Mouse (Mus musculus) forebrain, embryonic 11.5 days (tissue): Measurements from ENCODE around the gene Cend1. TPM values are rescaled to one million over a fixed set of nuclear protein-coding genes. Genes with fewer than 3 reads are reported as not detected.

Experiments
- ATAC-seq: fragments of 200-750 bp; cut with Nextera tagmentation; replicated peaks from 2 replicates; pipeline ENCODE4 v1.8.0; 2017; ENCODE audit warnings: moderate TSS enrichment; ENCODE audit not compliant: low FRiP score
- DNase-seq: peaks from one replicate; pipeline ENCODE4 v3.0.0-alpha.2; 2017; ENCODE audit warnings: low spot score
- H3K27ac ChIP-seq: fragments of 300-500 bp; sonication (generic); 2 replicates; pipeline ENCODE4 v1.5.1; 2014; ENCODE audit warnings: low read depth, low read length
- H3K27me3 ChIP-seq: fragments of 300-500 bp; sonication (generic); 2 replicates; pipeline ENCODE4 v1.6.1; 2014; ENCODE audit warnings: mild to moderate bottlenecking, low read length, mixed read lengths; ENCODE audit not compliant: control insufficient read depth, insufficient read depth
- H3K36me3 ChIP-seq: fragments of 300-500 bp; sonication (generic); 2 replicates; pipeline ENCODE4 v1.6.1; 2014; ENCODE audit warnings: mild to moderate bottlenecking, low read length, moderate library complexity, mixed read lengths; ENCODE audit not compliant: control insufficient read depth, insufficient read depth
- H3K4me1 ChIP-seq: fragments of 300-500 bp; sonication (generic); replicated peaks from 2 replicates; pipeline ENCODE4 v1.6.1; 2014; ENCODE audit warnings: low read length, mixed read lengths; ENCODE audit not compliant: control insufficient read depth, insufficient read depth
- H3K4me2 ChIP-seq: fragments of 300-500 bp; sonication (generic); 2 replicates; pipeline ENCODE4 v1.6.1; 2014; ENCODE audit warnings: low read depth, mild to moderate bottlenecking, low read length, moderate library complexity, mixed read lengths; ENCODE audit not compliant: severe bottlenecking
- H3K4me3 ChIP-seq: fragments of 300-500 bp; sonication (generic); 2 replicates; pipeline ENCODE4 v1.5.1; 2014; ENCODE audit warnings: low read depth, low read length
- H3K9ac ChIP-seq: fragments of 300-500 bp; sonication (generic); 2 replicates; pipeline ENCODE4 v1.6.1; 2014; ENCODE audit warnings: low read length
- H3K9me3 ChIP-seq: fragments of 300-500 bp; sonication (generic); 2 replicates; pipeline ENCODE4 v1.6.1; 2016; ENCODE audit warnings: low read length, mixed read lengths; ENCODE audit not compliant: control insufficient read depth
- WGBS: fragments of 180-500 bp; shearing (Covaris S2); extraction: QIAGEN DNeasy Blood & Tissue Kit; methylation state at CpG from one replicate; pipeline ENCODE4 v1.1.7; 2014; 5-methylcytosine and 5-hydroxymethylcytosine counted together
- polyA plus RNA-seq: library from polyadenylated mRNA; unstranded; fragments of >200 nt; fragmentation: Nextera tagmentation; extraction: Ambion mirVana; gene quantifications from 2 replicates; pipeline ENCODE4 v1.2.1, GENCODE M21; 2014

Cend1 gene
- polyA plus RNA-seq, 1 experiment from 2014 or later, result 4.1 TPM

DNA sequence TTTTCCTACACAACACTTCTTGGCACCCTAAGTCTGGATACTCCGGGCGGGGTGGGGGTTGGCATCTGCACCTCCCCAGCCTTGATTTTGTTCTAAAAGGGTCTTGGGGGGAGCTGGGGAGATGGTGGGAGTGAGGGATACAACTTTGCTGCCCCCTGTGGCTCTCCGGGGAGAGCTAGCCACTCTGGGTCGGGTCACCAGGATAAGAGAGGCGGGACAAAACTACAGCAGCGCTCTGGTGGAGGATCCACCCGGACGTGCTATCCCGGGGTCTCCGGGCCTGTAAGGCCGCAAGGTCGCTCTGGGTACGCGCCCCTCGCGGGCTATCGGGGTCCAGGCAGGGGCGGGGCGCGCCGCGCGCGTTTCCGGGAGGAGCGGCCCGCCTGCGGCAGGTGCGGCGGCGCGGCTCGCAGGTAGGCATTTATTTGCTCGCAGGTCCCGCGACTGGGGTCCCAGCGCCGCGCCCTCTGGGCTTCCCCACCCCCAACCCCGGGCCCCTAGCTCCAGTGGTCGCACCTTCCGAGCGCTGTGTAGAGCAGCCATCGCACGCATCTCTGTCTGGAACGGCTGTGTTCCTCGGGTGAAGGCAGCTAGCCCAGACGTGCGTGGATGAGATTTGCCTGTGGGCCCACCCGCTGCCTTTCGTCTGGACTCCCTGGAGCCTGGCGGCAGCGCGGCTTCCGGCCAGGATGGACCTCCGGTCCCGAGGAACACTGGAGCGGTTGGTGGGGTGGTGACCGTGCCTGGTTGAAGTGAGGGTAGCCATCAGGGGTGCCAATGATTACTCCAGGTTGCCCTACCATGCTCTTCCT is 32.4 kb upstream of the Cend1 start:
- H3K27me3 ChIP-seq, result peaks cover 60% of the 10 kb centered on the region
- peak overlapping the region; percentile 41 for H3K9ac ChIP-seq
- no peaks in the 10 kb centered on the region for H3K36me3 ChIP-seq
- ATAC-seq (no peak), DNase-seq (no peak)
- peak overlapping the region; percentile 29 for H3K4me3 ChIP-seq
- H3K4me2 ChIP-seq, result peak overlapping the region; percentile 50
- no peak overlapping the region for H3K27ac ChIP-seq
- H3K9me3 ChIP-seq, result no peaks in the 10 kb centered on the region
- WGBS, result 2% methylated on average over 59 of the region's 59 CpGs
- H3K4me1 ChIP-seq, result peaks cover 10% of the 10 kb centered on the region

DNA sequence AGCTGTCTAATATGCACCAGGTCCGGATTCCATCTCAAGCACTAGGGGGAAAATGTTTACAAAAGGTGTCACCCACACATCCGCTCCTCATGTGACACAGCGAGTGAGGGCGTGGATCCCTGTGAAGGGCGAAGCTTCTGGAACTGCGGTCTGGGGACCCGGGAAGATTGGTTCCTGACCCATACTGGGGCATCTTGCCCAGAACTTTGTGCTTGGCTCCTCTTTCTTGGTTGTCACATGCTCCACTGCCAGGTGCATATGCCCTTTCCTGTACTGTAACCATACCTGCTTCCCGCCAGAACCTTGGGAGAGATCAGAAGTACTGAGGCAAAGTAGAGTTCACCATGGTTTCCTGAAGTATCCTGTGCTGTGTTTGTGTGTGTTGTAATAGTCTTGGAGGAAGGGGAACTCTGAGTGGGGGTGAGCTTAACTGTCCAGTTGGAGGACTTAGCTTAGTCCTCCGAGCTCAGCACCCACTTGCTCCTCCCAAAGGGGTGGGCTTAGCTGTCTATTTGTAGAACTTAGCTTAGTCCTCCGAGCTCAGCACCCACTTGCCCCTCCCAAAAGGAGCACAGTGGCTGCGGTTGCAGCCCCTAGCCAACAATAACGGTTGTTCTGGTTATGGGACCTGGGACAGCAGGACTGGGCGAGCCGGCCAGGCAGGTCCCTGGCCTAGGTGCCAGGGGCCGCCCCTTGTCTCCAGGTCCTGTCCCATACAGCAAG is 31.3 kb upstream of the Cend1 start, which contains the start of gene Cracr2b:
Gene Cracr2b, plus strand, starts transcription at position 704 of the 723 bp plus-strand sequence.
- peak within 1 kb of the TSS; percentile 50 for H3K4me2 ChIP-seq
- peaks cover 51% of the 10 kb centered on the region for H3K27me3 ChIP-seq
- DNase-seq (no peak), ATAC-seq (no peak)
- H3K9me3 ChIP-seq, result no peaks in the 10 kb centered on the region
- peak within 1 kb of the TSS; percentile 29 for H3K4me3 ChIP-seq
- peaks cover 17% of the 10 kb centered on the region for H3K4me1 ChIP-seq
- 74% methylated on average over 15 of the region's 15 CpGs for WGBS
- H3K9ac ChIP-seq, result peak within 1 kb of the TSS; percentile 41
- H3K36me3 ChIP-seq, result no peaks in the 10 kb centered on the region
- no peak within 1 kb of the TSS for H3K27ac ChIP-seq

DNA sequence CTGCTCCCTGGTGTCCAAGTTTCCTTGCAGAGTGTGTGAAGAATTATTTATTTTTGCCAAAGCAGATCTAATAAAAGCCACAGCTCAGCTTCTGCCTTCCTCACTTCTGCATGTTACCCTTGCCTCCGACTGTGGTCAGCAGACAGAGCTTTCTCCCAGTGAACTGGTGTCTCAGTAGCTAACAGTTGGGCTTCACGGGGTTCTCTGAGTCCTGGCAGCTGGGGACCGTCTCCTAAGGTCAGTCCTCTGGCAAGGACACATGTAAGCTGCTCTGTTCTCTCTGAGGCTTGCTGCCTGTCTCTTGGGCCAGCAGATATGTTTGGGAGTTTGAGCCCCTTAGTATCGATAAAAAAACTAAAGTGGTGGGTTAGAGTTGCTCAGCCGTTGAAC is 30.7 kb upstream of the Cend1 start:
- no peak for ATAC-seq
- no peak for DNase-seq
- Histone ChIP-seq H3K4me1 (peaks cover 17% of the 10 kb centered on the region), H3K9ac (no peak overlapping the region), H3K4me3 (no peak overlapping the region), H3K27ac (no peak overlapping the region), H3K4me2 (no peak overlapping the region), H3K36me3 (no peaks in the 10 kb centered on the region), H3K27me3 (peaks cover 46% of the 10 kb centered on the region), H3K9me3 (no peaks in the 10 kb centered on the region)
- WGBS, result 81% methylated on average over 5 of the region's 5 CpGs

- H3K27me3 ChIP-seq, result peaks cover 39% of the 10 kb centered on the region
- DNase-seq (no peak), ATAC-seq (no peak)
- no peak overlapping the region for H3K4me3 ChIP-seq
- H3K4me2 ChIP-seq, result no peak overlapping the region
- no peaks in the 10 kb centered on the region for H3K9me3 ChIP-seq
- H3K4me1 ChIP-seq, result peaks cover 15% of the 10 kb centered on the region
- WGBS, result 90% methylated on average over 17 of the region's 17 CpGs
- no peak overlapping the region for H3K9ac ChIP-seq
- no peaks in the 10 kb centered on the region for H3K36me3 ChIP-seq
- H3K27ac ChIP-seq, result no peak overlapping the region
Measured at GRCm38 (mm10) chr7:141459301-141459711, 30.0 kb upstream of the Cend1 start.

DNA sequence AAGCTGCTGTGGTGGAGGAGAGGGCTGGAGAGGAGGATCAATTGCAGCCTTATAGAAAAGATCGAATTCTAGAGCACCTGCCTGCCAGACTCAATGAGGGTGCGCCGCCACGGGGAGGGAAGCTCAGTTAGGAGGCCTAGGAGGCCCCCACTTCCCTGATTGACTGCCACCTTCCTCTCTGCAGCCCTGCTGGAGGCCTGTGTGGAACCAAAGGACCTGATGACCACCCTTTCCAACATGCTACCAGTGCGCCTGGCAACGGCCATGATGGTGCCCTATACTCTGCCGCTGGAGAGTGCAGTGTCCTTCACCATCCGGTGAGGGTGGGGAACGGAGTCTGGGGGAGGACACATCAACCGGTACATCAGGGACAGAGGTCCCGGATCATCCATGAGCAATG is 29.4 kb upstream of the Cend1 start:
- peaks cover 15% of the 10 kb centered on the region for H3K4me1 ChIP-seq
- no peaks in the 10 kb centered on the region for H3K36me3 ChIP-seq
- 89% methylated on average over 11 of the region's 11 CpGs for WGBS
- DNase-seq (no peak), ATAC-seq (no peak)
- H3K27ac ChIP-seq, result no peak overlapping the region
- peaks cover 33% of the 10 kb centered on the region for H3K27me3 ChIP-seq
- no peaks in the 10 kb centered on the region for H3K9me3 ChIP-seq
- H3K9ac ChIP-seq, result no peak overlapping the region
- no peak overlapping the region for H3K4me2 ChIP-seq
- H3K4me3 ChIP-seq, result no peak overlapping the region

- Histone ChIP-seq H3K4me2 (no peak overlapping the region), H3K27me3 (peaks cover 27% of the 10 kb centered on the region), H3K27ac (no peak overlapping the region), H3K9ac (no peak overlapping the region), H3K4me1 (peaks cover 15% of the 10 kb centered on the region), H3K36me3 (no peaks in the 10 kb centered on the region), H3K4me3 (no peak overlapping the region), H3K9me3 (no peaks in the 10 kb centered on the region)
- peak; percentile 79 for DNase-seq
- ATAC-seq, result no peak
- 75% methylated on average over 15 of the region's 15 CpGs for WGBS
Measured at GRCm38 (mm10) chr7:141457986-141458660, 28.8 kb upstream of the Cend1 start.

GRCm38 (mm10) chr7:141457236-141457635 is 27.9 kb upstream of the Cend1 start:
- no peak overlapping the region for H3K9ac ChIP-seq
- H3K4me3 ChIP-seq, result no peak overlapping the region
- no peaks in the 10 kb centered on the region; the same call in 1 of the 2 replicates for H3K36me3 ChIP-seq
- H3K27me3 ChIP-seq, result peaks cover 18% of the 10 kb centered on the region
- 94% methylated on average over 14 of the region's 14 CpGs for WGBS
- DNase-seq (no peak), ATAC-seq (no peak)
- no peak overlapping the region for H3K27ac ChIP-seq
- H3K9me3 ChIP-seq, result no peaks in the 10 kb centered on the region
- H3K4me1 ChIP-seq, result peaks cover 15% of the 10 kb centered on the region
- no peak overlapping the region for H3K4me2 ChIP-seq

DNA sequence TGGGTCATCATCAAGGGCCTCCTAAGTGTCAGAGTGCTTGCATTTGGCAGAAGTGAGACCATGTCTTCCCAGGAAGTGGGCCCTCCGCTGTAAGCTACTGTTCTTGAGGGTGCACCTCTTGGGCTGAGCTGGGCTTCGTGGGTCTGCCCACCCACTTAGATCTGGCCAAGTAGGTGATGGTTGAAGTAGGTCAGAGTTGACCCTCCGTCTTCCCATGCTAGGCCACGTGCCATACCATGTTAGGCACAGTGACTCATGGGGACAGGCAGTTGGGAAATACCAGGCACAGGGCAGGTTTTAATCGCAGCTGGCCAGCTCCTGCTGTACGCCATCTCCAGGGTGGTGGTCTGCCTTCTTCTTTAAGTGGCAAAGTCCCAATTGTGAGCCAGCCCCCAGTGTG is 27.4 kb upstream of the Cend1 start:
- Histone ChIP-seq H3K4me3 (no peak overlapping the region), H3K36me3 (peaks cover 3% of the 10 kb centered on the region; the same call in 1 of the 2 replicates), H3K4me1 (peaks cover 11% of the 10 kb centered on the region), H3K4me2 (no peak overlapping the region), H3K9me3 (no peaks in the 10 kb centered on the region), H3K27me3 (peaks cover 13% of the 10 kb centered on the region), H3K27ac (no peak overlapping the region), H3K9ac (no peak overlapping the region)
- WGBS, result 89% methylated on average over 6 of the region's 6 CpGs
- no peak for DNase-seq
- no peak for ATAC-seq
